Mouse (Mus musculus): Measurements from ENCODE around the gene Pbsn.
A peak's percentile ranks its signal among the peaks of the same experiment; 100 is the strongest.
"Not testable (repeated sequence)": the region's sequence is repeated elsewhere in the genome, so short reads cannot be mapped to it uniquely, and the experiment has no call there.

The Pbsn gene

GRCm38 (mm10) chrX:77853523-77853922 lies at the start of gene Pbsn:
Gene Pbsn (minus strand): TSS chrX:77853623.
- no peak for DNase-seq (ENCODE audit: low read depth, low spot score)

DNA sequence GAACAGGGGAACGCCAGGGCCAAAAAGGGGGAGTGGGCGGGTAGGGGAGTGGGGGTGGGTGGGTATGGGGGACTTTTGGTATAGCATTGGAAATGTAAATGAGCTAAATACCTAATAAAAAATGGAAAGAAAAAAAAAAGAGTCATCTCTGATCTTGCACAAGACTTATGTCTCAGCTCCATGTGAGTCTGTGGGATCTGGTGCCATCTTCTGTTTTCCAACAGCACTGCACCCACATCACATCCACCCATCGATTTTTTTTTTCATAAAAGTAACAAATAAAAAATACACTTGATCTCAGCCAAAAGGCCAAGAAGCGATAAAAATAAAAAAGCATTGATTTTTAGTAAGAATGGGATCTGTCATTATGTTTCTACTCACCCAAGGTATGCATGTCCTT lies 26.6 kb upstream of the Pbsn start:
- DNase-seq (ENCODE audit: low read depth, low spot score) = peak; percentile 1

GRCm38 (mm10) chrX:77864458-77864857 lies 11.0 kb upstream of the Pbsn start, which contains the start of gene Gm14744:
Gene Gm14744 (plus strand): TSS chrX:77864758.
- DNase-seq (ENCODE audit: low read depth, low spot score) = not testable (repeated sequence)

- DNase-seq (ENCODE audit: low read depth, low spot score) = peak; percentile 59
Observed at GRCm38 (mm10) chrX:77812031-77812430, 41.4 kb downstream of the Pbsn start.

GRCm38 (mm10) chrX:77810608-77811206 lies 42.7 kb downstream of the Pbsn start:
- peak; percentile 66 for DNase-seq (ENCODE audit: low read depth, low spot score)

DNA sequence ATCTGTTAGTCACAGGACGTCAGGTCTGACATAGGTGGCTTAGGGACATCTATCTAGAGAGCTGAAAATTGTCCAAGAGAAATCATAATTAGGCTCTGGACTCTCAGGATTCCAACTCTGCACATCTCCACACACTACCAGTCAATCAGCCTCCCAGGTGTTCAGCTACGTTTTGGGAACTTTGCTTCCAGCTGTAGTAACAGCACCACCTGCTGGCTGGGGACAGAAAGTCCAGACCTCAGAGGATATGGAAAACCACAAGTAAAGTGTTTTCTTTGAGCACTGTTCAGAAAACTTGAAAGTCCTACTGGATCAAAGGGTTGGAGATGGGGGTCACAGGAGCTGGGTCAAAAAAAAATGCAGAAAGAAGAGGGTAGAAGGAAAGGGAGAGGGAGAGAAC lies 44.8 kb downstream of the Pbsn start:
- peak; percentile 51 for DNase-seq (ENCODE audit: low read depth, low spot score)

GRCm38 (mm10) chrX:77802293-77802692 lies 51.1 kb downstream of the Pbsn start:
- DNase-seq (ENCODE audit: low read depth, low spot score) = no peak

GRCm38 (mm10) chrX:77801543-77801942 lies 51.9 kb downstream of the Pbsn start:
- DNase-seq (ENCODE audit: low read depth, low spot score) = no peak

DNA sequence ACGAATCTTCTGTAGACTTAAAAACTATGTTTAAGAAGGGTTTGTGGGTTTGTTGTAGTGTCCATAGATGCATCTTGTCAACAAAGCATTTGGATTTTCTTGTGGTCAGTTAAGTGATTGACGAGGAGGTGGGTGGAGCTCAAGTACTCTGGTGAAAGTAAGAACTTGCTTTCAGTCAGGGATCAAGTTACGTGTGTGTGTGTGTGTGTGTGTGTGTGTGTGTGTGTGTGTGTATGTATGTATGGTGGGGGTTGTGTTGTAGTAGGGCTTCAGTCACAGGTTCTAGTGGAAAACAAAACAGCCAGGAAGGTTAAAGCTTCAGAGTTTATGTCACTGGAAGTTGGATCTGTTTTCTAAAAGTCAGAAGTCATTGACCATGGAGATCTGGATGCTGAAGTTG lies 53.9 kb downstream of the Pbsn start:
- no peak for DNase-seq (ENCODE audit: low read depth, low spot score)

DNA sequence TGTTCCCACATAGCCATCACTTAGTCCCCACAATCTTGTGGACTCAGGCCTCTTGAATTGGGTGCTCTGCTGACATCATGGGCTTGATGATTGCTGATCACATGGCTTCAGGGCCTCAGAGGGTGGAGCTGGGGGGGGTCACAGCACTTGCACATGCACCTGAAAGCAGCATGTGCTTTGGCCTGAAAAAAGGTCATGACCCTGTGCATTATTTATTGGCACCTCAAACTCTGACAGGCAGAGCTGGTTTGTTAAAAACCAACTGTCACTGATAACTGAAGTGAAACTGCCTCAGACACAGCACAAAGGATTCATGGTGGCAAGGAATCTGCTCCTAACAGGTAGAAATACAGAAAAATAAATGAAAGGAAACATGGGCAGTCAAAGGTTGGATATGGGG lies 55.6 kb downstream of the Pbsn start:
- no peak for DNase-seq (ENCODE audit: low read depth, low spot score)

GRCm38 (mm10) chrX:77796916-77797315 lies 56.5 kb downstream of the Pbsn start:
- peak; percentile 29 for DNase-seq (ENCODE audit: low read depth, low spot score)

DNA sequence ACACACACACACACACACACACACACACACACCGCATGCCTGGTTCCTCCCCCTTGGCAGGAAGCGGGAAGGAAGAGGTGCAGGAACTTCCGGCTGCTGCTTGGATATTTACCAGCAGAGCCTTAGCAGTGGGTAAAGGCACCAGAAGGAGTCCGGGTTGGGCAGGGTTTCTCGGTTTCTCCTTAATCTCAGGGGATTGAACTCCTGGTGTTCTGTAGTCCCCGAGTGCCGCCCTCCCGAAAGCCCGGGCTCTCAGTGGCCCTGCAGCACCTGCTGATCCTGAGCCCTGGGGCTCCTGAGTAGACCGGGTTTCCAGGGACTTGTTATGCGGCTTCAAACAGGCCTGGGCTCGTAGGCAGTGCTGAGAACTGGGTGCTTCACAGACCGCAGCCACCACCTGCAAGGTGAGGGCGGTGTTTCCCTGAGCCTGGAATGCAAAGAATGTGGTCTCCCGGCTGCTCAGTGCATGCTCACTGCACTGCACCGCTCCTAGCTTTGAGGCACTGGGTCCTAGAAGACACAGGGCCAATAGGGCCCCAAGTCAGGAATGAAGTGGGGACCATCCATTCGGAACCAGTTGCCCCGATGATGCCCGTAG lies 57.1 kb downstream of the Pbsn start, which contains the start of gene Prkx:
Gene Prkx, minus strand, starts transcription at position 41 of the 598 bp plus-strand sequence.
- DNase-seq (ENCODE audit: low read depth, low spot score) = peak; percentile 86

DNA sequence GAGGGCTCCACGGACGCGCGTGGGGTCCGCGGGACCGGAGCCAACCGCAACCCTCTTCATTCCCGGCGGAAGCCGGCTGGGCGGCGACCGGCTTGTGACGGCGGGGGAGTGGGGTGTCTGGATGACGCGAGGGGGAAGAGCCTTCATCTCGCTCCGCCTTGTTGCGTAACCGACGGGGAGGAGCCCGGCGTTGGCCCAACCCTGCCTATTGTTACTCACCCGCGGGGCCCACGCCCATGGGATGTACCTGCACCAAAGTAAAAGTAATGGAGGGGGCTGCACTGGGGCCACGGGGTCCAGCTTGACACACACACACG lies 57.6 kb downstream of the Pbsn start:
- peak; percentile 89 for DNase-seq (ENCODE audit: low read depth, low spot score)

GRCm38 (mm10) chrX:77794962-77795857 lies 58.2 kb downstream of the Pbsn start:
- DNase-seq (ENCODE audit: low read depth, low spot score) = peak; percentile 3

GRCm38 (mm10) chrX:77788675-77789074 lies 64.7 kb downstream of the Pbsn start:
- no peak for DNase-seq (ENCODE audit: low read depth, low spot score)

Data from R1 (cell line).